Mouse (Mus musculus): ENCODE data around the gene Anks1b. TPM values are rescaled to one million over a fixed set of nuclear protein-coding genes. Genes with fewer than 3 reads are reported as not detected.

Anks1b gene
- polyA plus RNA-seq, 1 experiment from 2014 or later, result 3.0 TPM

- no peak overlapping the region for H3K4me3 ChIP-seq (ENCODE audit: low read depth, low read length)
- WGBS, result 61% methylated on average over 5 of the region's 5 CpGs
- no peaks in the 10 kb centered on the region for H3K9me3 ChIP-seq (replicated peaks; ENCODE audit: control insufficient read depth, low read length)
- DNase-seq (ENCODE audit: low spot score) (no peak), ATAC-seq (replicated peaks; ENCODE audit: insufficient number of reproducible peaks, low FRiP score, low TSS enrichment, low read depth) (no peak)
- H3K4me2 ChIP-seq (ENCODE audit: low read depth, low read length), result no peak overlapping the region
- no peak overlapping the region for H3K27ac ChIP-seq (replicated peaks; ENCODE audit: low read depth, low read length)
- no peaks in the 10 kb centered on the region for H3K36me3 ChIP-seq (replicated peaks; ENCODE audit: control insufficient read depth, insufficient read depth, low read depth, low read length)
- H3K4me1 ChIP-seq (ENCODE audit: control insufficient read depth, insufficient read depth, low read length), result no peaks in the 10 kb centered on the region
- no peaks in the 10 kb centered on the region for H3K27me3 ChIP-seq (ENCODE audit: control insufficient read depth, insufficient read depth, low read length)
- H3K9ac ChIP-seq (replicated peaks; ENCODE audit: low read length), result no peak overlapping the region
Measured at GRCm38 (mm10) chr10:89855251-89855875, 17.9 kb upstream of the Anks1b start.

DNA sequence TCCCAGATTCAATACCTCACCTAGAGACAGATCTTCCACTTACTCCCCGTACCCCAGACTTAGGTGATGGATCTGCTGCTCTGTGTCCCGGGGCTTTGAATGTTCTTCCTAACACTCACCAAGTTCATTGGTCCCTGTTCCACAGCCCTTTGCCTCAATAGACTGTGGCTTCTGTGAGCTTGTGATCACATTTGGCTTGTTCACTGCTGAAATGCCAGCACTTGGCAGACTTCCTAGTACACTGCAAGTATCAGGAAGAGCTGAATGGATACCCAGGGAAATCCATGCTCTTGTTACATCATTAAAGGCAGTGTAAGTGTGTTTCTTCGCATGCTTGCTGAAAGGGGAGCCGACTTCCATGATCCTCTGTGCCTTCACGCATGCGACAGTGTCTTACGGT lies 17.0 kb upstream of the Anks1b start:
- Histone ChIP-seq H3K4me1 (ENCODE audit: control insufficient read depth, insufficient read depth, low read length) (no peaks in the 10 kb centered on the region), H3K9me3 (replicated peaks; ENCODE audit: control insufficient read depth, low read length) (no peaks in the 10 kb centered on the region), H3K36me3 (replicated peaks; ENCODE audit: control insufficient read depth, insufficient read depth, low read depth, low read length) (no peaks in the 10 kb centered on the region), H3K27me3 (ENCODE audit: control insufficient read depth, insufficient read depth, low read length) (no peaks in the 10 kb centered on the region), H3K9ac (replicated peaks; ENCODE audit: low read length) (no peak overlapping the region), H3K4me2 (ENCODE audit: low read depth, low read length) (no peak overlapping the region), H3K4me3 (ENCODE audit: low read depth, low read length) (no peak overlapping the region), H3K27ac (replicated peaks; ENCODE audit: low read depth, low read length) (no peak overlapping the region)
- ATAC-seq (replicated peaks; ENCODE audit: insufficient number of reproducible peaks, low FRiP score, low TSS enrichment, low read depth), result no peak
- WGBS, result 90% methylated on average over 7 of the region's 7 CpGs
- no peak for DNase-seq (ENCODE audit: low spot score)

DNA sequence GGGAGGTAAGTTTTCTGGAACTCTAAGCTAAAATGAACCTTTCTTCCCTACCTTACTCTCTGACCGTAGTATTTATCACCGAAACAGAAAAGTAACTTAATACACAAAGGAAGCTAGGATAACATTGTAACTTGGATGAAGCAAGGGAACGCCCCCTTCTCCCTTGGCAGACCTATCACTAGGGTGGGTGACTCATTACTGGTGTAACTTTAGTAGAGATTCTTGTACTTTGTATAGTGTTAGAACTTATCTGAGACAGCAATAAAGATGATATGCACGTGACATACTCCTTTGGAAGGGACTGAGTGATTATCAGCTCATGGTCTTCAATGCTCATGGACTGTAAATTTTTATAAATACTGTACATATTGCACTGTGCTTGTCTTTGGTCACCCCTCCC lies 5.1 kb upstream of the Anks1b start:
- H3K9me3 ChIP-seq (replicated peaks; ENCODE audit: control insufficient read depth, low read length), result no peaks in the 10 kb centered on the region
- no peak overlapping the region for H3K9ac ChIP-seq (replicated peaks; ENCODE audit: low read length)
- no peaks in the 10 kb centered on the region for H3K4me1 ChIP-seq (ENCODE audit: control insufficient read depth, insufficient read depth, low read length)
- no peak overlapping the region for H3K4me2 ChIP-seq (ENCODE audit: low read depth, low read length)
- no peaks in the 10 kb centered on the region for H3K36me3 ChIP-seq (replicated peaks; ENCODE audit: control insufficient read depth, insufficient read depth, low read depth, low read length)
- DNase-seq (ENCODE audit: low spot score) (no peak), ATAC-seq (replicated peaks; ENCODE audit: insufficient number of reproducible peaks, low FRiP score, low TSS enrichment, low read depth) (no peak)
- 87% methylated on average over 4 of the region's 4 CpGs for WGBS
- no peak overlapping the region for H3K27ac ChIP-seq (replicated peaks; ENCODE audit: low read depth, low read length)
- no peaks in the 10 kb centered on the region; the same call in 1 of the 2 replicates for H3K27me3 ChIP-seq (ENCODE audit: control insufficient read depth, insufficient read depth, low read length)
- H3K4me3 ChIP-seq (ENCODE audit: low read depth, low read length), result no peak overlapping the region

GRCm38 (mm10) chr10:89868836-89869235 lies 4.5 kb upstream of the Anks1b start:
- Histone ChIP-seq H3K9me3 (replicated peaks; ENCODE audit: control insufficient read depth, low read length) (no peaks in the 10 kb centered on the region), H3K36me3 (replicated peaks; ENCODE audit: control insufficient read depth, insufficient read depth, low read depth, low read length) (no peaks in the 10 kb centered on the region), H3K4me3 (ENCODE audit: low read depth, low read length) (no peak overlapping the region), H3K27me3 (ENCODE audit: control insufficient read depth, insufficient read depth, low read length) (no peaks in the 10 kb centered on the region; the same call in 1 of the 2 replicates), H3K4me2 (ENCODE audit: low read depth, low read length) (no peak overlapping the region), H3K9ac (replicated peaks; ENCODE audit: low read length) (no peak overlapping the region), H3K27ac (replicated peaks; ENCODE audit: low read depth, low read length) (no peak overlapping the region), H3K4me1 (ENCODE audit: control insufficient read depth, insufficient read depth, low read length) (no peaks in the 10 kb centered on the region)
- ATAC-seq (replicated peaks; ENCODE audit: insufficient number of reproducible peaks, low FRiP score, low TSS enrichment, low read depth) (no peak), DNase-seq (ENCODE audit: low spot score) (no peak)
- 74% methylated on average over 3 of the region's 3 CpGs for WGBS

- ATAC-seq (replicated peaks; ENCODE audit: insufficient number of reproducible peaks, low FRiP score, low TSS enrichment, low read depth) (peak; percentile 83), DNase-seq (ENCODE audit: low spot score) (peak; percentile 66)
- Histone ChIP-seq H3K27me3 (ENCODE audit: control insufficient read depth, insufficient read depth, low read length) (peaks cover 4% of the 10 kb centered on the region), H3K4me2 (ENCODE audit: low read depth, low read length) (peak overlapping the region; percentile 96), H3K36me3 (replicated peaks; ENCODE audit: control insufficient read depth, insufficient read depth, low read depth, low read length) (no peaks in the 10 kb centered on the region), H3K4me3 (ENCODE audit: low read depth, low read length) (peak overlapping the region; percentile 57), H3K9me3 (replicated peaks; ENCODE audit: control insufficient read depth, low read length) (no peaks in the 10 kb centered on the region), H3K27ac (replicated peaks; ENCODE audit: low read depth, low read length) (no peak overlapping the region), H3K9ac (replicated peaks; ENCODE audit: low read length) (peak overlapping the region; percentile 56), H3K4me1 (ENCODE audit: control insufficient read depth, insufficient read depth, low read length) (no peaks in the 10 kb centered on the region)
- under 1% methylated on average over 20 of the region's 56 CpGs for WGBS
Measured at GRCm38 (mm10) chr10:89872501-89873145, 686 bp upstream of the Anks1b start.

DNA sequence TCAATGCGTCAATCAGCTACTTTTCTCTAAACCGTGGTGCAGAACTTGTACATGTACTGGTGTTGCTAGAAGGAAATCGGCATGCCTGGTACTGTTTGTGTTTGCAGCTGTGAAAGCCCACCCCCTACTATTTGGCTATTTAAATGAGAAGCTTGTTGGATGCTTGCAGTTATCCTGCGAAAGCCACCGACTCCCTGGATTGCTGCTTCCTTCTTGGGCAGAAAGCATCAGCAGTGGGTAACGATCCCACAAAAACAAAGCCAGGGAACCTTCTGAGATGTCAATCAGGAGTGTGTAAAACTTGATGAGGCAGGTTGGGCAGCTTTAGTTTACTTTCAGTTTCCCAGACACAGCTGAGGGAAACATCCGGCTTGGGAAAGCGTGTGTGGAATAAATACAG lies 727 bp downstream of the Anks1b start:
- Histone ChIP-seq H3K27me3 (ENCODE audit: control insufficient read depth, insufficient read depth, low read length) (peaks cover 4% of the 10 kb centered on the region), H3K9ac (replicated peaks; ENCODE audit: low read length) (no peak overlapping the region), H3K9me3 (replicated peaks; ENCODE audit: control insufficient read depth, low read length) (no peaks in the 10 kb centered on the region), H3K4me1 (ENCODE audit: control insufficient read depth, insufficient read depth, low read length) (no peaks in the 10 kb centered on the region), H3K27ac (replicated peaks; ENCODE audit: low read depth, low read length) (no peak overlapping the region), H3K4me3 (ENCODE audit: low read depth, low read length) (peak overlapping the region; percentile 5; the same call in 1 of the 2 replicates), H3K4me2 (ENCODE audit: low read depth, low read length) (peak overlapping the region; percentile 24), H3K36me3 (replicated peaks; ENCODE audit: control insufficient read depth, insufficient read depth, low read depth, low read length) (no peaks in the 10 kb centered on the region)
- WGBS, result 9% methylated on average over 8 of the region's 8 CpGs
- DNase-seq (ENCODE audit: low spot score) (peak; percentile 2), ATAC-seq (replicated peaks; ENCODE audit: insufficient number of reproducible peaks, low FRiP score, low TSS enrichment, low read depth) (no peak)

- H3K9me3 ChIP-seq (replicated peaks; ENCODE audit: control insufficient read depth, low read length), result no peaks in the 10 kb centered on the region
- H3K4me1 ChIP-seq (ENCODE audit: control insufficient read depth, insufficient read depth, low read length), result no peaks in the 10 kb centered on the region
- no peaks in the 10 kb centered on the region for H3K36me3 ChIP-seq (replicated peaks; ENCODE audit: control insufficient read depth, insufficient read depth, low read depth, low read length)
- H3K4me2 ChIP-seq (ENCODE audit: low read depth, low read length), result no peak overlapping the region
- DNase-seq (ENCODE audit: low spot score), result no peak
- H3K27me3 ChIP-seq (ENCODE audit: control insufficient read depth, insufficient read depth, low read length), result no peaks in the 10 kb centered on the region
- 79% methylated on average over 8 of the region's 8 CpGs for WGBS
- H3K4me3 ChIP-seq (ENCODE audit: low read depth, low read length), result no peak overlapping the region
- H3K27ac ChIP-seq (replicated peaks; ENCODE audit: low read depth, low read length), result no peak overlapping the region
- no peak overlapping the region for H3K9ac ChIP-seq (replicated peaks; ENCODE audit: low read length)
- ATAC-seq (replicated peaks; ENCODE audit: insufficient number of reproducible peaks, low FRiP score, low TSS enrichment, low read depth), result no peak
Measured at GRCm38 (mm10) chr10:89883561-89883960, 10.3 kb downstream of the Anks1b start.

DNA sequence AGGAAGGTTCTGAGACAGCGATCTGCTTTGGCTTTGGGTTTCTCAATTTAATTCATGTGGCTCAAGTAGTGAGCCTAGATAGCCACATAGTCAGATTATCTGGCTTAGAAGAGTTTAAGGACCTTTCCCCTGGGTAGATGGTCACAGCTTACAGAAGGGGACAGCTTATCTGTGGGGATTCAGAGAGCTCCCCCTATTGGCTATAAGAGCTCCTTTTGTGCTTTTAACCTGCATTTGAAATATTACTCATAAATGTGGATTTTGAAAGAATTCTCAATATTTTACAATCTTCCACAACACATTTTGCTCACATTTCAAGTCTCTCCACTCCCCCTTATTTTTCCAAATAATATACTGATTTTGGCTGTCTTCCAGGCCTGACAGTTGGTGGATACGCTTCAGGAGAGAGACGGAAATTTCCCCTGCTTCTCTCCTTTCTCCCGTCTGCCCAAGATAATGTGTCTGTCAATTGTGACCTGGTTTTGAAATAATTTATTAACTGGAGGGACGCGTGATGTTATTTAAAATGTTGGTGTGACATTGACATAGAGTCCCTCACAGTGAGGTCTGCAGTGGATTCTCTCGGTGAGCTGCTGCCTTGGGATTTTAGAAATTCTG lies 29.5 kb downstream of the Anks1b start:
- H3K4me2 ChIP-seq (ENCODE audit: low read depth, low read length), result no peak overlapping the region
- no peak for DNase-seq (ENCODE audit: low spot score)
- H3K36me3 ChIP-seq (replicated peaks; ENCODE audit: control insufficient read depth, insufficient read depth, low read depth, low read length), result no peaks in the 10 kb centered on the region
- no peaks in the 10 kb centered on the region for H3K27me3 ChIP-seq (ENCODE audit: control insufficient read depth, insufficient read depth, low read length)
- no peaks in the 10 kb centered on the region for H3K4me1 ChIP-seq (ENCODE audit: control insufficient read depth, insufficient read depth, low read length)
- 79% methylated on average over 7 of the region's 7 CpGs for WGBS
- no peak overlapping the region for H3K9ac ChIP-seq (replicated peaks; ENCODE audit: low read length)
- ATAC-seq (replicated peaks; ENCODE audit: insufficient number of reproducible peaks, low FRiP score, low TSS enrichment, low read depth), result no peak
- no peaks in the 10 kb centered on the region for H3K9me3 ChIP-seq (replicated peaks; ENCODE audit: control insufficient read depth, low read length)
- no peak overlapping the region for H3K27ac ChIP-seq (replicated peaks; ENCODE audit: low read depth, low read length)
- no peak overlapping the region for H3K4me3 ChIP-seq (ENCODE audit: low read depth, low read length)

Measured in embryonic facial prominence, embryonic 11.5 days (tissue).